Mouse (Mus musculus): ENCODE data around the gene Itga8. TPM values are rescaled to one million over a fixed set of nuclear protein-coding genes. Genes with fewer than 3 reads are reported as not detected.

Itga8 gene
- polyA plus RNA-seq, 1 experiment from 2014 or later = 3.1 TPM

DNA sequence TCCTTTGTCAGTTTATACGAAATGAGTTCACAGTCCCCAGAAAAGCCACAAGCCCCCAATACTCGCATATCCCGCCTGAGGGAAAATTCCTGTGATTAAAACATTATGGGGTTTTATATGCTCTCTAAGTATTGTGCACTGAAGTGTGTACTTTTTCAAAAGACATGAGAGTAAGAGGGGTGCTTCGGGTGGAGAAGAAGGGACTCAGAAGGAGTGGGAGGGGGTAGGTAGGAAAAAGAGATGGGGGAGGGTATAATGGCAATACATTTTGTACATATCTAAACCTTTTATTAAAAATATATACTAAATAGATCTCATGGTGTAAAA, 88.3 kb downstream of the Itga8 start:
- Histone ChIP-seq H3K27me3 (replicated peaks; ENCODE audit: control insufficient read depth, insufficient read depth, low read length) (no peaks in the 10 kb centered on the region), H3K9ac (ENCODE audit: low read depth, low read length) (no peak overlapping the region), H3K27ac (ENCODE audit: low read depth, low read length) (no peak overlapping the region), H3K4me2 (ENCODE audit: low read length) (no peak overlapping the region), H3K36me3 (ENCODE audit: control insufficient read depth, insufficient read depth, low read length) (no peaks in the 10 kb centered on the region), H3K4me3 (ENCODE audit: low read length) (no peak overlapping the region), H3K9me3 (ENCODE audit: control insufficient read depth, low read length) (no peaks in the 10 kb centered on the region), H3K4me1 (ENCODE audit: control insufficient read depth, insufficient read depth, low read depth, low read length) (no peaks in the 10 kb centered on the region)
- WGBS = 67% methylated on average over 4 of the region's 4 CpGs
- ATAC-seq = no peak

DNA sequence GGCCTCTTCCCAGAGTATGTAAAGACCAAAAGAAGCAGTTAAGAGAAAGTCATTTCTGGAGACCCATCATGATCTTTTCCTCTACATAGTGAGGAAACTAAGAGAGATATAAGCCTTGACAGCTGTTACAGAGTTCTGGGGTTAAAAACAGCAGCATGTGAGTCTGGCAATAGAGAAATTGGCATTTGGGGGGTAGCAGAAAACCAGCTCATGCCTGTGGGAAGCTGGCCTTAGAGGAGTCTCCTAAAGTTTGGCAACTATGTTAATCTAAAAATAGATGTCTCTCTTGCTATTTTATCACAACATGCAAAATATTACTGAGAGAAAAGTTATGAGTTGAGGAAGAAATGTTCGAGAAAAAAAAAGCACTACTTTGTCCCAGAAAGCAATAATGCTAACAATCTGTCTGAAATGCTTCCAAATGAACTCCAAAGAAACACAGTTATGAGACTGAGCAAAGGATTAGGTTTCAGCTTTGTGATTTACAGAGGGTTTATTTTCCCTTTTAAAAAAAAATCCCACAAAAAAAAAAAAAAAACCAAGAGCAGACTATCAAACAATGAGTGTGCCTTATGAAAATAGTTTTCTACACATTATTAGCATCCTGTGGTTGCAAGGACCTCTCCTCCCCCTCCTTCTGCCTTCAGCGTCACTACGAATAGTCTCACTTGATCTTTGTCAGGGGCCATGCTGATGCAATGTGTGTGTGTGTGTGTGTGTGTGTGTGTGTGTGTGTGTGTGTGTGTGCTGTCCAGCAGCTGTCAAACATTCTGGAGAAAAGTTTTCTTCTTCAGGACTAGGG, 88.9 kb downstream of the Itga8 start:
- WGBS = 54% methylated on average over 3 of the region's 3 CpGs
- no peak overlapping the region for H3K9ac ChIP-seq (ENCODE audit: low read depth, low read length)
- no peaks in the 10 kb centered on the region for H3K36me3 ChIP-seq (ENCODE audit: control insufficient read depth, insufficient read depth, low read length)
- no peak overlapping the region for H3K4me2 ChIP-seq (ENCODE audit: low read length)
- H3K27ac ChIP-seq (ENCODE audit: low read depth, low read length) = no peak overlapping the region
- H3K4me1 ChIP-seq (ENCODE audit: control insufficient read depth, insufficient read depth, low read depth, low read length) = no peaks in the 10 kb centered on the region
- no peak for ATAC-seq
- no peaks in the 10 kb centered on the region for H3K27me3 ChIP-seq (replicated peaks; ENCODE audit: control insufficient read depth, insufficient read depth, low read length)
- no peaks in the 10 kb centered on the region for H3K9me3 ChIP-seq (ENCODE audit: control insufficient read depth, low read length)
- H3K4me3 ChIP-seq (ENCODE audit: low read length) = no peak overlapping the region

DNA sequence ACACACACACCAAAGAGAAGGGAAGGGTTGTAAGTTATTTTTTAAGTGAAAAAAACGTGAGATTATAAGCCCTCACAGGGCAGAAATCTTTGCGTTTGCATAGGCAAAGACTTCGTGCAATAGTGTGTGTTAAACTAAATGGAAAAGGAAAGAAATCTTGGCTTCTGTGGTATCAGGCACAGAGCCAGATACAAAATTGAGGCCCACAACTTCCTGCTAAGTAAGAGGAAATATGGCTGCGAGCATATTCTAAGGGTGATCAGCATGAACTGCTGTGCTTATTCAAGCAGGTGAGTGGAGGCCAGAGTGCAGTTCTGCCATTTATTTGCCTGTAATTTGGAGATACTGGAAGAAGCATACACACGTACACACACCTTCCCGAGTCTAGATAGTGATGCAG, 93.6 kb downstream of the Itga8 start:
- no peaks in the 10 kb centered on the region for H3K27me3 ChIP-seq (replicated peaks; ENCODE audit: control insufficient read depth, insufficient read depth, low read length)
- no peak overlapping the region for H3K4me3 ChIP-seq (ENCODE audit: low read length)
- H3K36me3 ChIP-seq (ENCODE audit: control insufficient read depth, insufficient read depth, low read length) = no peaks in the 10 kb centered on the region
- no peak overlapping the region for H3K27ac ChIP-seq (ENCODE audit: low read depth, low read length)
- H3K9me3 ChIP-seq (ENCODE audit: control insufficient read depth, low read length) = no peaks in the 10 kb centered on the region
- H3K9ac ChIP-seq (ENCODE audit: low read depth, low read length) = no peak overlapping the region
- no peak for ATAC-seq
- H3K4me1 ChIP-seq (ENCODE audit: control insufficient read depth, insufficient read depth, low read depth, low read length) = no peaks in the 10 kb centered on the region
- 77% methylated on average over 6 of the region's 6 CpGs for WGBS
- H3K4me2 ChIP-seq (ENCODE audit: low read length) = no peak overlapping the region

DNA sequence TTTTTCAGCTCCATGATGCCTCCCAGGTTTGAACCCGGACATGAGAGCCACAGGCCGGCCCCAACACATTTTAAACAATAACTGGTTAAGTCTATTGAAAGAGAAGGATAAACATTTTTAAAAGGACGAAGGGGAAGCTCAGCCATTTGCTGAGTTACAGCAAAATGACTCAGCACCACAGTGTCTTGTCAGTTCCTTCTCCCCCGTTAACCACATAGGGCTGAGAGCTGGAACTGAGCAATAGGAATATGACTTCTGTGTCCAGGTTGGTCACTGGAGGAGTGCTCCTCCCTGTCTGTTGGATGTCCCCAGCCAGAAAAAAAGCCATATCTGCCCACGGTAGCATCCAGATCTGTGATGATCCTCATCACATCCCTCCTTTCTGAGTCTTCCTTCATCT, 95.4 kb downstream of the Itga8 start:
- H3K27ac ChIP-seq (ENCODE audit: low read depth, low read length) = no peak overlapping the region
- H3K9ac ChIP-seq (ENCODE audit: low read depth, low read length) = no peak overlapping the region
- H3K9me3 ChIP-seq (ENCODE audit: control insufficient read depth, low read length) = no peaks in the 10 kb centered on the region
- 73% methylated on average over 5 of the region's 5 CpGs for WGBS
- H3K36me3 ChIP-seq (ENCODE audit: control insufficient read depth, insufficient read depth, low read length) = no peaks in the 10 kb centered on the region
- no peak for ATAC-seq
- no peak overlapping the region for H3K4me3 ChIP-seq (ENCODE audit: low read length)
- no peaks in the 10 kb centered on the region for H3K27me3 ChIP-seq (replicated peaks; ENCODE audit: control insufficient read depth, insufficient read depth, low read length)
- no peak overlapping the region for H3K4me2 ChIP-seq (ENCODE audit: low read length)
- no peaks in the 10 kb centered on the region for H3K4me1 ChIP-seq (ENCODE audit: control insufficient read depth, insufficient read depth, low read depth, low read length)

DNA sequence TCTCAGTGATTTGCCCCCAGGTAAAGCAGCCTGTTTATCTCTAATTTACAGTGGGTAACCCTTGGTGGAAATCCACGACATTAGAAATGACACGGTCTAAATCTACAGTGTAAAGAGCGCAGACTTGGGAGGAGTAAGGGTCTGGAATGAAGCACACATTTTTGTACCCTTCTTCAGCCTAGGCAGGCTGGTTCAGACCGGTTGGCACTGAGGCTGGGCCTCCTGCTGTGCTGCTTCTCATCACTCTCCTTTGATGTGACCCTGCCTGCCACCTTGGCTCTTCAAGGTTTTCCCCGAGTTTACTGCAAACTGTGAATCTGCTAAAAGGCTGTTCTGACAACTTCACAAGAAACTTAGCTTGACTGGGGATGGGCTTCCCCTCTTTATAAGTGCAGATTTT, 95.8 kb downstream of the Itga8 start:
- H3K27me3 ChIP-seq (replicated peaks; ENCODE audit: control insufficient read depth, insufficient read depth, low read length) = no peaks in the 10 kb centered on the region
- ATAC-seq = no peak
- H3K4me1 ChIP-seq (ENCODE audit: control insufficient read depth, insufficient read depth, low read depth, low read length) = no peaks in the 10 kb centered on the region
- WGBS = 51% methylated on average over 5 of the region's 5 CpGs
- no peak overlapping the region for H3K4me3 ChIP-seq (ENCODE audit: low read length)
- H3K9ac ChIP-seq (ENCODE audit: low read depth, low read length) = no peak overlapping the region
- no peak overlapping the region for H3K27ac ChIP-seq (ENCODE audit: low read depth, low read length)
- H3K9me3 ChIP-seq (ENCODE audit: control insufficient read depth, low read length) = no peaks in the 10 kb centered on the region
- no peak overlapping the region for H3K4me2 ChIP-seq (ENCODE audit: low read length)
- no peaks in the 10 kb centered on the region for H3K36me3 ChIP-seq (ENCODE audit: control insufficient read depth, insufficient read depth, low read length)

DNA sequence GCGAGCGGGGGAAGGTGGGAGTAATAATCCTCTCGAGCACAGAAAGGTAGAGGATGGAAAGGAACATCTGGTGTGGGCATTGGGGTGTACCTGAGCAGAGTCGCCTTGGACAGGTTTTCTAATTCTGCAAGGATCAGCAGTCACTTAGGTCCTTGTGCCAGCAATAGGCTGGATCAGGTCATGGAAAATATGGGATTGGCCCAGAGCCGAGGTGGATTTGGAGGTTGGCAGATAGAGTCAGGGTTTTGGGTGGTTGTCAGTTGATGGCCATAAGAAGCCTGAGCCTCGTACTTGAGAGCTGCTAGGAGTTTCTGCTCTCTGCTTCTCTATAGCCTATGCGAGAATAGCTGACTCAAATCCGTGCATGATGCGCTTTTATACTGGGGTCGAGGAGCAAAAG, 98.5 kb downstream of the Itga8 start:
- Histone ChIP-seq H3K27me3 (replicated peaks; ENCODE audit: control insufficient read depth, insufficient read depth, low read length) (no peaks in the 10 kb centered on the region), H3K27ac (ENCODE audit: low read depth, low read length) (no peak overlapping the region), H3K9me3 (ENCODE audit: control insufficient read depth, low read length) (no peaks in the 10 kb centered on the region), H3K4me3 (ENCODE audit: low read length) (no peak overlapping the region), H3K36me3 (ENCODE audit: control insufficient read depth, insufficient read depth, low read length) (no peaks in the 10 kb centered on the region), H3K4me1 (ENCODE audit: control insufficient read depth, insufficient read depth, low read depth, low read length) (no peaks in the 10 kb centered on the region), H3K4me2 (ENCODE audit: low read length) (no peak overlapping the region), H3K9ac (ENCODE audit: low read depth, low read length) (no peak overlapping the region)
- 90% methylated on average over 10 of the region's 10 CpGs for WGBS
- no peak for ATAC-seq

DNA sequence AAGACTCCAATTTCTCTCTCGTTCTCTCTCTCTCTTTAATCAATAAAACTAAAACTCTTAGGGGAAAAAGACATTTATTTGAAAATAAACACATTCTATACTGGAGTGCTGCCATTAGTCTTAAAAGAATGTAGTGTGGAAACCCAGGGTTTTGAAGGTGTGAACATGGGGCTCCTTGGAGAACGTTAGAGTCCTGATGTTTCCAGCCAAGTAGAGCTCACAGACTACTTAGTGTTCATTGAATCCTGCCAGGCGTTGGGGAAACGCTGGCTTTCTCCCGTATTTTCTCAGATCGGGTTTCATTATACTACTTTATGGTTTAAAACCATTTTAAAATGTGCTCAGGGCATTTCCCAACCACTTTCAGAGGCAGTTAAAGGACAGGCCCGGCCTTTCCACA, 103.0 kb downstream of the Itga8 start:
- WGBS = 87% methylated on average over 7 of the region's 7 CpGs
- H3K9me3 ChIP-seq (ENCODE audit: control insufficient read depth, low read length) = no peaks in the 10 kb centered on the region
- no peak overlapping the region for H3K27ac ChIP-seq (ENCODE audit: low read depth, low read length)
- no peak overlapping the region for H3K9ac ChIP-seq (ENCODE audit: low read depth, low read length)
- H3K4me2 ChIP-seq (ENCODE audit: low read length) = no peak overlapping the region
- H3K27me3 ChIP-seq (replicated peaks; ENCODE audit: control insufficient read depth, insufficient read depth, low read length) = no peaks in the 10 kb centered on the region
- H3K36me3 ChIP-seq (ENCODE audit: control insufficient read depth, insufficient read depth, low read length) = no peaks in the 10 kb centered on the region
- ATAC-seq = no peak
- no peaks in the 10 kb centered on the region for H3K4me1 ChIP-seq (ENCODE audit: control insufficient read depth, insufficient read depth, low read depth, low read length)
- H3K4me3 ChIP-seq (ENCODE audit: low read length) = no peak overlapping the region

DNA sequence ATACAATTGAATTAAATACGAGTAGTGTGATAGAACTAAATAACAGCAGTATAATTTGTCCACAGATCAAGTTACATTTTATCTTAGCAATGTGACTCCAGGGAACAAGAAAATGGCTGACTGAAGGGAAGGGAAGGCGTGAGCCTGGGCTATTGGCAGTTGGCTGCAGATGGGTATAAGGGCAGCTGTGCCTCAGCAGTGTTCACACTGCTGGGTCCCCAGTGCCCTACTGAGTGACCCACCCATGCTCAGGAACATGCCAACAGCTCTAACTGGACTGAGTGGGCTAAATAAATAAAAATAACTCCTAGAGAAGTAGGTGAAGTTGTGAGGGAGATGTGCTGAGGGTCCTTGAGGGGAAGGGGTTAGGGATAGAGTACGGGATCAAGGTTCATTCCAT, 103.5 kb downstream of the Itga8 start:
- no peak overlapping the region for H3K4me2 ChIP-seq (ENCODE audit: low read length)
- H3K27ac ChIP-seq (ENCODE audit: low read depth, low read length) = no peak overlapping the region
- H3K4me1 ChIP-seq (ENCODE audit: control insufficient read depth, insufficient read depth, low read depth, low read length) = no peaks in the 10 kb centered on the region
- no peak overlapping the region for H3K9ac ChIP-seq (ENCODE audit: low read depth, low read length)
- H3K9me3 ChIP-seq (ENCODE audit: control insufficient read depth, low read length) = no peaks in the 10 kb centered on the region
- no peak for ATAC-seq
- H3K4me3 ChIP-seq (ENCODE audit: low read length) = no peak overlapping the region
- no peaks in the 10 kb centered on the region for H3K36me3 ChIP-seq (ENCODE audit: control insufficient read depth, insufficient read depth, low read length)
- WGBS = 97% methylated on average over 3 of the region's 3 CpGs
- H3K27me3 ChIP-seq (replicated peaks; ENCODE audit: control insufficient read depth, insufficient read depth, low read length) = no peaks in the 10 kb centered on the region

DNA sequence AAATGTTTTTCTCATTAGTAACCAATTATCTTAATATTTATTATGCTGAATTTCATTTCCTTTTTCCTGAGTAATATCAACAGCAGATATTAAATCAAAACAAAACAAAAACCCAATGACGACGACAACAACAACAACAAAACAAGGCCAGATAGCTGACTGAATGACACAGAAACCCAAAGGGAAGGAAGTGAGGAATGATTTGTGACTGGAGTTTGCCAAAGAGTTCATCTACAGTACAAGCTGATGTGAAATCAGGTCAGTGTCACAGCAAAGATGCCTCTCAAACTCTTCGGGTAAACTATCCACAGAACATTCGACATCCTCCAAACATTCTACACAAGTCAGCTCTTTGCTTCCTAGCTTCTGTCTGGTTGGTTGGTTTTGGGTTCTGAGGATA, 104.0 kb downstream of the Itga8 start:
- H3K27ac ChIP-seq (ENCODE audit: low read depth, low read length) = no peak overlapping the region
- H3K9me3 ChIP-seq (ENCODE audit: control insufficient read depth, low read length) = no peaks in the 10 kb centered on the region
- H3K4me1 ChIP-seq (ENCODE audit: control insufficient read depth, insufficient read depth, low read depth, low read length) = no peaks in the 10 kb centered on the region
- H3K4me2 ChIP-seq (ENCODE audit: low read length) = no peak overlapping the region
- no peak overlapping the region for H3K4me3 ChIP-seq (ENCODE audit: low read length)
- no peaks in the 10 kb centered on the region for H3K27me3 ChIP-seq (replicated peaks; ENCODE audit: control insufficient read depth, insufficient read depth, low read length)
- no peak overlapping the region for H3K9ac ChIP-seq (ENCODE audit: low read depth, low read length)
- 91% methylated on average over 4 of the region's 4 CpGs for WGBS
- H3K36me3 ChIP-seq (ENCODE audit: control insufficient read depth, insufficient read depth, low read length) = no peaks in the 10 kb centered on the region
- no peak for ATAC-seq

DNA sequence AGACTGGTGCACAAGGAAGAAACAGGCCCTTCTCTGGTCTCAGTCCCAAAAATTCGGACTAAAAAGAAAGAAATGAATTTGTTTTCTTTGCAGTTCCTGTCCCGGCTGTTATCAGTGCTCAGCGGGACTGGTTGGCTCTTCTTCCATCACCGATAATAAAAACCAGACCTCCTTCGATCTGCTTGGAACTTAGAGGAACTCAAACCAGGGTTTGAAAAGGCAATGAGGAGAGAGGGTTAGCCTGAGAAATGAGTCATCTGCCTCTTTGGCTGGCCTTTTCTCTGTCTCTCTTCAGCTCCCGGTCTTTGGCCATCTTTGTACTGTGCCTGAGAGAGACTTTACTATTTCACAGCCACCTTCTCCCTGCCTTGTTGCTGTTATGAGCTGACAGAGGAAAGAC, 112.7 kb downstream of the Itga8 start:
- no peaks in the 10 kb centered on the region for H3K27me3 ChIP-seq (replicated peaks; ENCODE audit: control insufficient read depth, insufficient read depth, low read length)
- H3K9me3 ChIP-seq (ENCODE audit: control insufficient read depth, low read length) = no peaks in the 10 kb centered on the region
- no peak overlapping the region for H3K4me2 ChIP-seq (ENCODE audit: low read length)
- H3K27ac ChIP-seq (ENCODE audit: low read depth, low read length) = no peak overlapping the region
- ATAC-seq = no peak
- no peak overlapping the region for H3K4me3 ChIP-seq (ENCODE audit: low read length)
- H3K4me1 ChIP-seq (ENCODE audit: control insufficient read depth, insufficient read depth, low read depth, low read length) = no peaks in the 10 kb centered on the region
- 80% methylated on average over 6 of the region's 6 CpGs for WGBS
- no peaks in the 10 kb centered on the region for H3K36me3 ChIP-seq (ENCODE audit: control insufficient read depth, insufficient read depth, low read length)
- no peak overlapping the region for H3K9ac ChIP-seq (ENCODE audit: low read depth, low read length)
